Mouse (Mus musculus) NIH3T3 (cell line): ENCODE results near the gene Rspry1.

Experiments used
- DNase-seq: peaks from one replicate; pipeline ENCODE4 v3.0.0-alpha.2; 2012; ENCODE audit warnings: low read depth

Gene Rspry1

DNA sequence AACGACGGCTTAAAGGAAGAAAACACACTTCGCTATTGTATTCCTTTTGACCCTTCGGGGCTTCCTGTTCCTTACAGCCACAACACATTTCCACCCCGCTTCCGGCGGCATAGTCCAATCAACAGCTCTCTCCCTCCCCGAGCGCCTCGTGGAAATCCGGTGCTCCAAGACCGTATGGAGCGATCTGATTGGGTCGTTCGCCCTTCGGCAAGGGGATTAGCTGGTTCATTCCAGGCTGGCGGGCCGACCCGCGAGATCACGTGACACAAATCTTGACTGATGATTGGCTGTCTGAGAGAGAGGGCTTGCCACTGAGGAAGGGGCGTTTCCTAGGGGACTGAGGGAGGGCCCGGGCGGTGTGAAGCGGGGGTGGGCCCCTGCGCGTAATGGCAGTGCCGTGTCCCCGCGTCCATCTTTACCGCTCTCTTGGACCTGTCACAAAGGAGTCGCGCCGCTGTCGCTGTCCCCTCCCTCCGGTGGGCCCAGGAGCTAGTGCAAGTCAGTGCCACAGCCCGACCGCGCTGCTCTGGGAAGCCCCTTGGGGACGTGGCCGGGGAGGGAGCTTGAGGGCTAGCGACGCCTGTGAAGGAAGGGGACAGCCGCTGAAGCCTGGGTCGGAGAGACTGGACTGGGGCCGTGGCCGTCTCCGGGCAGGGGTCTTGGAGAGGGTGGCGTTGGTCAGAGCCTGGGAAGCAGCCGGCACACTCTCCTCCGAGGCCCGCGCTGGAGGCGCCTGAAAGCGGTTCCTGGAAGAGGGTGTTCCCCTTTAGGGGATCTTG, at the start of gene Rspry1, which contains the start of gene Fam192a:
TSS of gene Rspry1 (plus strand) at position 331 of the 779 bp plus-strand sequence.
TSS of gene Fam192a (minus strand) at position 391 of the 779 bp plus-strand sequence.
- peak; percentile 100 for DNase-seq

DNA sequence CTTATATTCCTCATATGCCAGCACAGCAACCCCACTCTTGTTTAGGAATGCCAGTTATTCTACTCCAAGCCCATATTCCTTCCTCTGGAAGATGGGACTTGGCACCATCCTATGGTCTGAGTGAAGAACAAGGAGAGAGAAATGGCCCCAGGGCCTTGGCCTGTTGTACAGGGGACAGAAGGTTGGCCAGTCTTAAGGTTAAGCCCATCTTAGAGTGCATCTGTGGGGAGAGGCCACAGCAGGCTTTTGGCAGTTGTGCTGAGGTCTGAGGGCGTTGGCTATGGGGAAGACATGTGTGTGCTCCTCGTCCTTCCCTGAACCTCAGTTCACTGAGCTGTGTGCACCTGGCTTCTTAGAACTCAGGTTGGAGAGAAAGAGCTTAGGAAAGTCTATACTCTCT, 49.0 kb upstream of the Rspry1 start:
- DNase-seq: no peak

DNA sequence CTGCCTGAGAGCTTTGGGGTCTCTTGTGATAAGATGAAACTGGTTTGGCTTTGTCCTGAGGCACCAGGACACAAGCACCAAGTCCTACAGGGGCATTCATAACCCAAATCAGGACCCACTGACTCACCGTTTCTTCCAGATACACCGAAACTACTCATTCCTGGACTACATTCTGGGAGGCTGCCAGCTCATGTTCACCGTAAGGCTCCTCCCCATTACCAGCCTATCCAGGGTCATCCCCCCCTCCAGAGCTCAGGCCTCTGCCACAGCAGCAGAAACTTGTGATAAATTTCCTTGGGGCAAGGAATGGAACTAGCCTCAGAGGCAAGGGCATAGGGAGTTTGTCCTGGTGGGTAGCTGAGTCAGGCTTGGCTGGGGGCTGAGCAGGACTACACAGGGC, 44.5 kb upstream of the Rspry1 start:
- DNase-seq: peak; percentile 87

DNA sequence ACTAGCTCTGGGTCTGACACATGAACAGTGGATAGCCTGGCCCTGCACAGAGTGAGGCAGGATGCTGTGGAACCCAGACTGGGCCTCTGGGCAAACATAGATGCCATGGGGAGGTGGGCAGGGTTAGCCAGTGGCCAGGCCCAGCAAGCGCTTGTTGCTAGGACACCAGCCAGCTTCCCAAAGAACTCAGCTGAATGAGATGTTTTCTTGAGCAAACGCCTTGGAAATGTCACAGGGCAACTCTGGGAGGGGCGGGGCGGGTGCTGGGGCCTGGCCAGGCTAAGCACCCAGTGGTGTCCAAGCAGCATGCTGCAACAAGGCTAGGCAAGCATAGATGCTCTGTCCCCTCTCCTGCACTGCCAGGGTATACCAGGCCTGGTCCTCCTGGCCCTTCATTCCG, 40.5 kb upstream of the Rspry1 start:
- peak; percentile 53 for DNase-seq

DNA sequence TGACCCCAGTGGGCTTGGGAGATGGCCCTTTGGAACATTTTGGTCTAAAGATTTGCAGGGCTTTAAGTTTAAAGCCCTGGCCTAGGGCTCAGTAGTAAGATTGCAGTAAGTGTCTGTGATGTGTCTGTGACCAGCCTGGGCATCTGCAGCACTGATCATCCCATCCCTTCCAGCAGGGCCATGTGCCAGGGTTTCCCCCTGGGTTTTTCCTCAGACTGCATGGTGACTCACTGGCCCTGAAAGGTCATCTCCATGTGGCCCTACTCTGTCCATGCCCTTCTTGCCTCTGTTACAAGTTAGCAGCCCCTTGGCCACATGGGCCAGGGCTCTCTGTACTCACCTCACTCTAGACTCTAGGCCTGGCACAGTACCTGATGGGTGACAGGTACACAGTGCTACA, 37.3 kb upstream of the Rspry1 start:
- no peak for DNase-seq

DNA sequence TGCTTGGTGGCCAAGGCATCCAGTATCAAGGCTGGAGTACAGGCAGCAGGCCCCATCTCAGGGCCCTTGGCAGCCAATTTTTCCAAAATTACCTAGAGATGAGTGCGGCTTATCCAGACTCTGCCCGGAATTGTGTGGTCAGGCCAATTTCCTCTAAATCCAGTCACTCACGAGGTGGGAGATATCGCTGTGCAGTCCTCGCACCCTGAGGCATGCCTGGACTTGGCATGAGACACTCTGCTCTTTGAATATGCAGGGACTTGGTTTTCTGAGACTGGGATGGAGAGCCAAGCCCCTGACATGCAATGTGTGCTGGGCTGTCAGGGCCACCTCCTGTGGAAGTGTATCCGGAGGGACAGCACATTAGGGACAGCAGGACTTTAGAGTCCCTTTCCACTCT, 35.7 kb upstream of the Rspry1 start:
- DNase-seq: no peak

DNA sequence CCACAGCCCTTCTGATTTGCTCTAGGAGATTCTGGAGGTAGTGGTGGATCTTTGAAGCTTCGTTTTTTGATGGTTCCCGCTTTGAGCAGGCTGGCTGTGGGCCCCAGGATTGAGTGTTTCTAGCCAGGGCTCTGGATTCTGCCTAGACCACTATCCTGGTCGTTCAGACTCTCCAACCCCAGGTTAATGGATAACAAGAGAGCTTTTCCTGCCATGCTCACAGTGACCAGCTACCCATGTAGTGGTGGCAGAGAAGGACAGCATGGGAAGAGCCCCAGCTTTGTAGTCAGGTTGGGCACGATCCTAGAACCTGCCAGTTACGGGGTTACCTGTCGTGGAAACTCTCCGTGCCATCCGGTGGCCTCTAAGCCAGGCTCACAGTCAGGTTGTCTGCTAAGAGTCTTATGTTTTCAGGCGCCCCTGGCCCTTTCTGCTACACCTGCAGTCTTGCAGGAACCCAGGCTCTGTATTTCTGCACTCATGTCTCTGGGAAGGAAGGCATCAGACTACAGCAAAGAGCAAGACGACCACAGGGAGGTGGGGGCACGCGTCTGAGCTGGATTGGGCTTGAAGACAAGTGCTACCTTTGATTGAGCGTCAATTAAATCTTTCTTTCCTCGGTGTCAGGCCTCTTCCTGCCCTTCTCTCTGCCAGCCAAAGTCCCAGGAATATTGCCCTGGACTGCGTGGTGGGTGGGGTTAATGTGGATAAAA, 35.1 kb upstream of the Rspry1 start:
- no peak for DNase-seq

DNA sequence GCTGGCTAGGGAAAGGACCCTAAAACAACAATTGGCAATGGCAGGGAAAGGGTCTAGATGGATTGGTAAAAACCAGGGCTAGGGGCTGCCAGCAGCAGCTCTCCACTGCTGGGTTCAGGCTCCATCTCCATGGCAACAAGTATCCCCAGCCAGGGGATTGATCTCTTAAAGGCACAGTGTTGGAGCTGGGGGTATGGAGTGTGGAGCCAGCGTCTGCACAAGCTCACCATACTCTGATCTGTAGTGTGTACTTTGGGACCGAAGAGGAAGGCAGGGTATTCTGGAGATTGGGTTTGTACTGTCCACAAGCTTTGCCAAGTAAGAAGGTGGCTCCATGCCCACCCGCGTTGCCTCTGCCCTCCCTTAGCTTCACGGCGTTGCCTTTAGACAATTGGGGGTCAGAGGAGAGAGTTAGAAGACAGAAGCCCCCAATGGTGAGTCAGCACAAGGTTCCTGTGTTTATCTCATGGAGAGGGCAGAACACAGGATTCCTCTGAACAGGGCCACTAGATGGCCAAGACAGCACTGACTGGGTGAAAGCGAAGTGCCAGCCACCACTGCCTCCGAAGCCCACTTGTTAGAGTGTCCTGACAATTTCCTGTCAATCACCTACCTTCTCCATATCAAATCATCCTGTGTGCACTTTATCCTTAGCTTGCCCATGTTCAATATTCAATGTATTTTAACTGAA, 34.4 kb upstream of the Rspry1 start:
- no peak for DNase-seq

DNA sequence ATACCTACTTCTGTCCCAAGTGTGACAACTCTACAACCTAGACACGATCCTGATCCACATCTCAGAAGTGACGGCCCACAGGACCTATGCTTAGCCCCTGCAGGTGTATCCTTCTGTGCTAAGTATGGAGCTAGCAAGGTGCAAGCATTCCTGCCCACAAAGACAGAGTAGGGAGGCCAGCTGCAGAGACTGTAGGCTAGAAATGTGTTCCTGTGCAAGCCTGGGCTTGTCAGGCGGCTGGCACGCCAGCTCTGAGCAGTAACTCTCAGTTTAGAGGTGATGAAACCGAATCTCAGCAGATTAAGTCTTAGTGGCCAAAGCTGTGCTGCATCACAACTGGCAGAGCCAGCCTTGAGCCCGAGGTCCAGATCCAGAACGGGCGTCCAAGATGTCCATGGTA, 33.6 kb upstream of the Rspry1 start:
- no peak for DNase-seq

DNA sequence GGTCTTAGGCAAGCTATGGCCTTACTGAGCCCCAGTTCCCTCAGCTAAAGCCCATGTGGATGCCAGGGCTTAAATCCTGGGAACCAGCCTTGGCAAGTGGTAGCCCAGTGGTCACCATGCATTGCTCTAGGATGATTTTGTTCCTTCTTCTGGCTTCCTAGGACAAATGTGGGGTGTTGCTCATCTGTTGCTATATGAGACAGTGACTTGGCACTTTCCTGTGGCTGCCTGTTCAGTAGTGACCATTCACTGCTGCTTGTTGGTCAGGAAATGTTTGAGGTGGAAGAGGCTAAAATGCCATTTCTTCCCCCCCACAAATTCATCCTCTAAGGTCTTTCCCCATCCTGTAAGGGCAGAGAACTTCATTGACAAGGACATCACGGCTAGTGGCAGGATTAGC, 32.3 kb upstream of the Rspry1 start:
- DNase-seq: no peak

DNA sequence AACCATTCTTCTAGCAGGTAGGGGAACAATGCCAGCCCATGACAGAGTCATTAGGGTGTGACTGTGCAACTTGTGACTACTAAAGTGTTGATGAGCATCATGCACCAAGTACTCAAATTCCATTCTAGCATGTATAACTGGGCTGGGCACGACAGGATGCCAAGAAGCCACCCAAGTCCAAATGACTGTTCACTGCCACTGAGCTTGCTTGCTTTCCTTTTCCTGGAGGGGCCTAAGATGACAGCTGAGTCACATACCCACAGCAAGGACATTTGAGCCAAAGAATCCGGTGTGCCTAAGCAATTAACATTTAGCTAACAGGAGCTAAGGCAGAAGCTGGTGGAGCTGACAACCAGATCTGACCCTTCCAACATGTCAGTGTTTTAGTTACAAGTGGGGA, 29.8 kb upstream of the Rspry1 start:
- peak; percentile 22 for DNase-seq

DNA sequence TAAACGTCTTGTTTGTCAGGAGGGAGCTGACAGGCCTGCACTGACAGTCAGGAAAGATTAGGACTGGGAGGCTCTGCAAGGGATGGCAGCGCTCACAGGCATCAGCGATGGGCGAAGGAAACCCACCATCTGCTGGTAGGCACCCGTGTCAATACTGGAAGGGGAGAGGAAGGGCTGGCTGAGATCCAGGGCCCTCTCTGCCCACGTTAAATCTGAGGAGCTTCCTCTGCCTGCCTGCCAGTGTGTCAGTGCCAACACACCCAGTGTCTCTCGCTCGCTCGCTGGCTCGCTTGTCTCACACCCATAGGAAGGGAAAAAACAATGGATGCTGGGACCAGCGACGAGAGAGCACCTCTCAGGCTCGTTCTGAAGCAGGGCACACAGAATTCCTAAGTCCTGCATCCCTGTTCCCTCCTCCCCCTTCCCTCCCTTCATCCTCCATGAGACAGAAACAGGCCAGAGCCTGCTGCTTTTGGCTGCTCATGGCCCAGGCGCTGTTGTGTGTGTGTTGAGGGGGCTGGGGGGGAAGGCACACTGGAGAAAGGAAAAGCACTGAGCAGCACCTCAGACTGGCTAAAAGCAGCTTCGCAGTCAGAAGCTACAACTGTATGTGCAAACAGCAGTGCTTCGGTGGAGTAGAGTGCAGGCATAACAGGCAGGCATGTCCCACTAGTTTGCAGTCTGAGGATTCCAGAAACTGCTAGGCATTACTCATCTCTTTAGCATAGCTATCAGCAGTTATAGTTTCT, 27.4 kb upstream of the Rspry1 start:
- DNase-seq: peak; percentile 63

DNA sequence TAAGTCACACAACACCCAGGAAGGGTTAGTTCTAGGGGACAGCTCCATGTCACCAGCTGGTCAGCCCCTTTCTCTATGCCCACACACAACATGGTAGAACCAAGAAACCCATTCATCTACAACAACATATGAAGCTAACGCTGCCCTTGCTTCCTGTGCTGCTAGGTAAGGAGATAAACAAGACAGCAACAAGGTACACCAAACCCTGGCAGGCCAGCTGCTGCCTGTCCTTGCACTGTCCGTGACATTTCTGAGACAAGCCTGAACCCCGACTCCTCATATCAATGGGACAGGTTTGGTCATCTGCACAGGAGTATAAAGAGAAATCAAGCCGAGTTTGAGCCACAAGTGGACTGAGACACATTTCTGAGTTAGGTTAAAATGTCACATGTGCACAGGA, 26.6 kb upstream of the Rspry1 start:
- DNase-seq: no peak

DNA sequence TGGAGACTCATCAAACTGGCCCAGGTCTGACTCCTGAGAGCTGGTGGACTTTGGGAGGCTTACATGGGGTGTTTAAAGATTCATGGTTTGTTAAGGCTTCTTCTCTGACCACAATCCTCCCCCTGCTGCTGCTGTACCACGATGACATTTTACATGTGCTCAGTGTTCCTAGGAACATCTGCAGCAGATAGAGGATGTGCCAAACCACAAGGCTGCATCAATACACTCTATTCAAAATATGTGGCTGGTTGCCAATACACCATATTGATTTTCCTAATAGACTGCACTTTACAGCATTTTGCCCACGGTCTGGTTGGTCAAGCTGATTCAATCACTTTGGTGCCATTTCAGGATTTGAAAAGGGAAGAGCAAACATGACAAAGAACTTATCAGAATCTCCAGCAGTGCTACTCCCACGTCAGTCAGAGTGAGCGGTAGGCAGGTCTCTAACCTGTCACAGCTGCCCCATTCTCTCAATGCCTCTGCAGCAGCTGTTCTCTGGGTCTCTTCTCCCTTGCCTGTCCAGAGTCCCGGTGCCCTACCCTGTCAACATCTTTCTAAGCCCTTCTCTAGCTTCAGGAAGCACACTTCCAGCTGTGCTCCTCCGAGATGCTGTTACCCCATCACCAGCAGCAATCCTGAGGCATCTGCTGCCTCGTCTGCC, 19.8 kb upstream of the Rspry1 start:
- peak; percentile 65 for DNase-seq

DNA sequence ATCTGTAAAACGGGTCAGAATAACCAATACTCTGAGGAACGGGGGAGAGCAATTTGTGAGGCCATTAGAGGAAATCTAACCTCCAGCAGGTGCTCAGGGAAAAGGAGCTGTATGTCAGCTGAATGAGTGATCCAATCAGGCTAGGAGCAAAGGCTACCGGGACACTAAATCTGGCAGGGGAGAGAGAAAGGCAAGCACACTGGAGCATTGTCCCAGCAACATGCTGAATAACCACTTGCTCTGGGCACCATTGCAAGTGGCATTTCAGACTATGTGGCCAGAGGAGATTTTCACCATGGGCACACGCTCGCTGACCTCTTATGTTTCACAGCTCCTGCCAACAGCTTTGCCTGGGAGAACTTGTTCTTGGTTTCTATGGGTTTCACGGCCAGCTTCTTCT, 19.2 kb upstream of the Rspry1 start:
- DNase-seq: no peak

DNA sequence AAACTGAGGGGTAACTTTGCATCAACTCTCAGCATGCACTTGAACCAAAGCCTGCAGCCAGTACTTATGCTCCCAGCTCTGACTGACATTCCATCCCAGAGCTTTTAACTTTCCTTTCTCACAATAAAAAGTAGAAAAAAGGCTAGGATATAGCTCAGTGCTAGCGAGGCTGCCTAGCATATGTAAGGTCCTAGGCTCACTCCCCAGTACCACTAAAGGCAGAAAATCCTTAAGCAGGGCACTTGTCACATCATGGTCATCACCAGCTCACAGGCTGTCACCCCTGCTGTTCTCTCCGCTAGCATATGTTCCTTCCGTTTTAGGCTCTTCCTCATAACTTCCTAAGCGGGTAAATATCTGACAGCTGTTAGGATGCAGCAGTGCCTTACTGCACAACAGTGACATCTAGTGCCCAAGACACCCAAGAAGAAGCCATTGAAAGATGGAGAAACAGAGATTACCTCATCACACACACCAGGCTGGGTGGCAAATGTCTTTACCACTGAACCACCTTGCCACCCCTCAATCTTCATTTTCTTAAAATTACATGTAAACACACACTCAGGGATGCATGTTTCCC, 17.4 kb upstream of the Rspry1 start:
- DNase-seq: peak; percentile 80

DNA sequence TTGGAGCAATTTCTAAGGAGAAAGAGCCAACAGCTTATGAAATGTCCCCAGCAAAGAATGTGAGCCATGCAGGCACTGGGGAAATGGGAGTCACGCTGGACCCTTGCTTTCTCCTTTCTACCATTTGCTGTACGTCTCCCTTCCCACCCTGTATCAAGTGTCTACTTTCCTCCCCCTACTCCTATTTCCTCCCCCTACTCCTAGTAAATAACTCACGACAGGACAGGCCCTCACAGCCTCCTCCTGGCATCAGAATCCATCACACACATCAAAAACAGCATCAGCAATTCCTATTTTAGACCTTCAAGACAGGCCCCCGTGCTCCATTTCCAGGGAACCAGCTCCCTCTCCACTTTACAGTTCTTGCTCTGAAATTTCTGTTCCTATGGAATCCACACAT, 10.0 kb upstream of the Rspry1 start:
- no peak for DNase-seq

DNA sequence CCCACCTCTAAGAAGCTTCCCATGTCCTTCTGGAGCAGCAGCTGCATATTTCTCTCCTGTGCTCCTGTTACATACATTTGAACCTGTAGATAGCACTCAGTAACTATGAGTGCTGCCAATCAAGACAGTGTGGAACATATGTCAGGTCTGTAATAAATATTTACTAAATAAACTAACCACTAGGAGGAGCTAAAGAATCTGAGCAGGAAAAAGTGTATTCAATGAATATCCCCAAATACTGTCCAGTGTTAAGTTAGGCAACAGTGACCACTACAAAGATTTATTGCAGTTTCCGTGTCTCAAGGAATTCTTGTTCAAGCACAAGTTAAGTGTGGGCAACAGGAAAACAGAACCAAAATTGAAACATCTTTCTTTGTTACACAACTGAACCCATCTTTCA, 7.5 kb upstream of the Rspry1 start:
- DNase-seq: peak; percentile 67

DNA sequence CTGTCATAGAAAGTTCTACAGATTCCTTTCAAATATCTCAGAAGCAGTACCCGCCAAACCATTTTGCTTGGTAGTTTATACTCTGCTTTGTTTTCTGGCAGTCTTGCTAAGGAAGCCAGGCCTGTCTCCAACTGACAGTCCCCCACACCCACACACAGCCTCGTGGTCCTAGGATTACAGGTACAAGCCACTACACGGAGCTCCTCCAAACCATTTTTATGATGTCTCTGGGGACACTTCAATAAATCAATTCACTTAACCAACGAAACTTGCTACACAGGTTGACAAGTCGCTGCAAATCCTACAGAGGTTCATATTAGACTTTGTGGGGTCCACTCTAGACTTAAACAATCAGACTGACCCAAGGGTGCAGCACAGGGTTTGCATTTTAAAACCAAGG, 1.3 kb upstream of the Rspry1 start:
- DNase-seq: no peak

DNA sequence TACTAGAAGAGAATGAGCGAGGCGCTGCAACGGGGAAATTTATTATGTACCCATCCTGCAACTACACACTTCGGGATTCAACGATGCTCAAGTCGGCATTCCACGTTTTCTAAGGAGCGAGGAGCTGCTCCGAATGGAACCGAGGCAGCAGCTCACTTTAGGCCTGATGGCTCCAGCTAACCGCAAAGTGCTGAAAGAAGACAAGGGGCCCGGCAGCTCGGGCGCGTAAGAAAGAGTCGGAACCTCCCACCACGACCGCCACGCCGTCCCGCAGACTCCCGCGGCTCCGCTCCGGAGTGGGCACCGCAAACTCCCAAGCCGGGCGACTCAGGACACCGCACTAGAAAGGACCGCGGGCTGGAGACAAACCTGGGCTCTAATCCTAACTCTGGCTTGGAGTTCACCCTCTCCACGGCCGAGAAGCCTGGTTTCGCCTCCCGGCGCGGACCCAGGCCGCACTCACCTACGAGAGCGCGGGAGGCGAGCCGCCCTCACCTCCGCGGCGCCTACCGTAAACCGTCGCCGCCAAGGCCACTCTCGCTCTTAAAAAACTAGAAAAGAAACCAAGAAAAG, 617 bp upstream of the Rspry1 start:
- peak; percentile 29 for DNase-seq
